Mouse (Mus musculus) megakaryocyte, embryonic 14.5 days (primary cell): ENCODE data around the gene Zbtb20.
"Not testable (repeated sequence)": the region's sequence is repeated elsewhere in the genome, so short reads cannot be mapped to it uniquely, and the experiment has no call there.

ENCODE experiments used
- FLI1 ChIP-seq: IDR thresholded peaks from 2 replicates; pipeline ENCODE4 v1.6.1; 2012; ENCODE audit warnings: low read length, inconsistent platforms, mixed read lengths
- GATA1 ChIP-seq: IDR thresholded peaks from 3 replicates; pipeline ENCODE4 v1.6.1; 2012; ENCODE audit warnings: mixed read lengths, low read length, inconsistent platforms, borderline replicate concordance

DNA sequence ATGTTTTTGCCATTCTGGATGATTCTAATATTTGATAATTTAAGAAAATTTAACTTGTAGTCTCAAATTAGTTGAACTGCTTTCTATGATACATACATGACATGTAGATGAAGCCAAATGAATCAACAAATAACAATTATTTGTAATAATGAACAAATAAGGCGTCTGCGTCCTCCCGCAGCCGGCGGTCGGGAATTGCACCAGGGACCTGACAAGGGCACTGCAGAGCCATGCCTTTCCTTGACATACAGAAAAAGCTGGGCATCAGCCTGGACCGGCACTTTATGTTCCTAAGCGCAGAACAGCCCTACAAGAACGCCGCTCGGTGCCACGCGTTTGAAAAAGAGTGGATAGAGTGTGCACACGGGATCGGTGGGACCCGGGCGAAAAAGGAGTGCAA, 79.7 kb downstream of the Zbtb20 start:
- TF ChIP-seq FLI1, GATA1: not testable (repeated sequence)
